Mouse (Mus musculus): ENCODE data around the gene Nutm1.

The Nutm1 gene

GRCm38 (mm10) chr2:112261748-112262653 lies 2.9 kb upstream of the Nutm1 start, which contains the start of gene Nop10:
Gene Nop10 (plus strand): TSS chr2:112261926.
- DNase-seq, result peak; percentile 94

- no peak for DNase-seq
Measured at GRCm38 (mm10) chr2:112254675-112255515, 4.2 kb downstream of the Nutm1 start.

- no peak for DNase-seq
Measured at GRCm38 (mm10) chr2:112249780-112250453, 9.2 kb downstream of the Nutm1 start.

- no peak for DNase-seq
Measured at GRCm38 (mm10) chr2:112247323-112247722, 11.8 kb downstream of the Nutm1 start.

GRCm38 (mm10) chr2:112246193-112246592 lies 12.9 kb downstream of the Nutm1 start:
- DNase-seq, result no peak

- DNase-seq, result no peak
Measured at GRCm38 (mm10) chr2:112245307-112245706, 13.8 kb downstream of the Nutm1 start.

GRCm38 (mm10) chr2:112241787-112242186 lies 17.3 kb downstream of the Nutm1 start:
- no peak for DNase-seq

GRCm38 (mm10) chr2:112239935-112240721 lies 19.0 kb downstream of the Nutm1 start:
- peak; percentile 57 to 71 for DNase-seq

- peak; percentile 97 for DNase-seq
Measured at GRCm38 (mm10) chr2:112239212-112239934, 19.7 kb downstream of the Nutm1 start, which contains the start of gene Lpcat4. Gene Lpcat4 (plus strand): TSS chr2:112239468.

- DNase-seq, result no peak
Measured at GRCm38 (mm10) chr2:112238006-112238405, 21.1 kb downstream of the Nutm1 start.

- no peak for DNase-seq
Measured at GRCm38 (mm10) chr2:112236620-112237019, 22.5 kb downstream of the Nutm1 start.

GRCm38 (mm10) chr2:112232623-112233022 lies 26.5 kb downstream of the Nutm1 start:
- no peak for DNase-seq

- no peak for DNase-seq
Measured at GRCm38 (mm10) chr2:112224356-112224755, 34.7 kb downstream of the Nutm1 start.

- DNase-seq, result no peak
Measured at GRCm38 (mm10) chr2:112222607-112223006, 36.5 kb downstream of the Nutm1 start.

GRCm38 (mm10) chr2:112220880-112221279 lies 38.2 kb downstream of the Nutm1 start:
- DNase-seq, result no peak

- DNase-seq, result no peak
Measured at GRCm38 (mm10) chr2:112217614-112218013, 41.5 kb downstream of the Nutm1 start.

- peak; percentile 28 to 40 for DNase-seq
Measured at GRCm38 (mm10) chr2:112215977-112216376, 43.1 kb downstream of the Nutm1 start.

- DNase-seq, result peak in 1 of 2 experiments; percentile 4
Measured at GRCm38 (mm10) chr2:112210699-112211098, 48.4 kb downstream of the Nutm1 start.

GRCm38 (mm10) chr2:112210142-112210541 lies 48.9 kb downstream of the Nutm1 start:
- peak; percentile 50 to 68 for DNase-seq

GRCm38 (mm10) chr2:112203056-112203455 lies 56.0 kb downstream of the Nutm1 start:
- no peak for DNase-seq
